Mouse (Mus musculus) 416B (cell line): ENCODE results near the gene Prdm12.

ENCODE experiments used
- DNase-seq: peaks from one replicate; pipeline ENCODE4 v3.0.0; 2011; ENCODE audit warnings: low read depth

Gene Prdm12

GRCm38 (mm10) chr2:31639901-31640608 is at the start of gene Prdm12:
Gene Prdm12, plus strand, starts transcription at chr2:31640037.
- DNase-seq = no peak

GRCm38 (mm10) chr2:31591799-31592484 is 47.9 kb upstream of the Prdm12 start:
- DNase-seq = no peak

- no peak for DNase-seq
These were observed 32.3 kb upstream of the Prdm12 start for GRCm38 (mm10) chr2:31607555-31607954.

GRCm38 (mm10) chr2:31609859-31610261 is 30.0 kb upstream of the Prdm12 start:
- DNase-seq = peak; percentile 28

GRCm38 (mm10) chr2:31610922-31611321 is 28.9 kb upstream of the Prdm12 start:
- DNase-seq = no peak

- peak; percentile 8 for DNase-seq
These were observed 28.4 kb upstream of the Prdm12 start for GRCm38 (mm10) chr2:31611400-31611799.

- DNase-seq = no peak
These were observed 27.2 kb upstream of the Prdm12 start for GRCm38 (mm10) chr2:31612627-31613026.

GRCm38 (mm10) chr2:31613781-31614180 is 26.1 kb upstream of the Prdm12 start:
- no peak for DNase-seq

- no peak for DNase-seq
These were observed 21.2 kb upstream of the Prdm12 start for GRCm38 (mm10) chr2:31618484-31619161.

- DNase-seq = no peak
These were observed 20.6 kb upstream of the Prdm12 start for GRCm38 (mm10) chr2:31619208-31619607.

GRCm38 (mm10) chr2:31633531-31633930 is 6.3 kb upstream of the Prdm12 start:
- DNase-seq = no peak

- DNase-seq = no peak
These were observed 4.3 kb upstream of the Prdm12 start for GRCm38 (mm10) chr2:31635281-31636137.

GRCm38 (mm10) chr2:31636138-31636741 is 3.6 kb upstream of the Prdm12 start:
- DNase-seq = no peak

- DNase-seq = no peak
These were observed 3.1 kb upstream of the Prdm12 start for GRCm38 (mm10) chr2:31636742-31637141.

GRCm38 (mm10) chr2:31637311-31637710 is 2.5 kb upstream of the Prdm12 start:
- DNase-seq = no peak

GRCm38 (mm10) chr2:31637807-31638206 is 2.0 kb upstream of the Prdm12 start:
- DNase-seq = no peak

- no peak for DNase-seq
These were observed 1.0 kb upstream of the Prdm12 start for GRCm38 (mm10) chr2:31638581-31639465.

- no peak for DNase-seq
These were observed 424 bp upstream of the Prdm12 start for GRCm38 (mm10) chr2:31639466-31639760.

GRCm38 (mm10) chr2:31640609-31641507 is 1.0 kb downstream of the Prdm12 start:
- DNase-seq = no peak

GRCm38 (mm10) chr2:31641508-31641830 is 1.6 kb downstream of the Prdm12 start:
- DNase-seq = no peak
